Mouse (Mus musculus) heart, postnatal 0 days (tissue): ENCODE measurements around the gene Mrpl1.

Experiments
- CTCF ChIP-seq: IDR thresholded peaks from 2 replicates; pipeline ENCODE4 v1.5.1; 2016; ENCODE audit warnings: antibody characterized with exemption, control low read depth, low read depth
- EP300 ChIP-seq: IDR thresholded peaks from 2 replicates; pipeline ENCODE4 v1.6.1; 2016; ENCODE audit warnings: antibody characterized with exemption, low read depth

- TF ChIP-seq CTCF (no peak), EP300 (peak; percentile 29; the same call in 1 of the 2 replicates)
Measured at GRCm38 (mm10) chr5:96164021-96164411, 45.3 kb upstream of the Mrpl1 start, which contains the start of gene Cnot6l.
